Mouse (Mus musculus) frontal cortex, adult (tissue): ENCODE results near the gene Shc2.

Source experiments
- ATAC-seq: cut with Nextera tagmentation; 2 replicates; pipeline ENCODE4 v1.9.2; 2017; ENCODE audit warnings: mild to moderate bottlenecking, moderate library complexity, mixed read lengths; ENCODE audit not compliant: low TSS enrichment

Gene Shc2

GRCm38 (mm10) chr10:79637128-79638110 is at the start of gene Shc2:
Gene Shc2 (minus strand): TSS chr10:79637918.
- ATAC-seq, result peak; percentile 53

GRCm38 (mm10) chr10:79687513-79687912 is 49.8 kb upstream of the Shc2 start:
- ATAC-seq, result no peak

GRCm38 (mm10) chr10:79686691-79687090 is 49.0 kb upstream of the Shc2 start:
- no peak for ATAC-seq

DNA sequence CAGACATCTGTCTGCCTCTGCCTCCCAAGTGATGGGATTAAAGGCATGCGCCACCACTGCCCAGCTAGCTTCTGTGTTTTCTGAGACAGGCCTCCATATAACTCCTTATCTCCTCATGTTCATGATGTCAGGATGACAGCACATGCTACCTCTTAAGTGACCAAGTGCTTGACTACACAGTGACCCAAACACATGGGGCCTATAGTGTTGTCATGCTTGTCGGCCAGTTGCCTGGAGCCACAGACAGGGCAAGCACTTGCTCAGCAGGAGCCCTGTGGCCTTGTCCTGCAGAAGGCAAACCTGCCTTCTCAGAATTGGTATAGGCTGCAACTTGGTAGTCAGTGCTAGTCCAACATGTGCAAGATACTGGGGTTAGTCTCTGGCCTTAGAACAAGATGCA is 48.5 kb upstream of the Shc2 start:
- ATAC-seq, result no peak

- no peak for ATAC-seq
These were observed 47.3 kb upstream of the Shc2 start for GRCm38 (mm10) chr10:79684770-79685600.

- no peak for ATAC-seq
These were observed 46.3 kb upstream of the Shc2 start for GRCm38 (mm10) chr10:79683726-79684640.

DNA sequence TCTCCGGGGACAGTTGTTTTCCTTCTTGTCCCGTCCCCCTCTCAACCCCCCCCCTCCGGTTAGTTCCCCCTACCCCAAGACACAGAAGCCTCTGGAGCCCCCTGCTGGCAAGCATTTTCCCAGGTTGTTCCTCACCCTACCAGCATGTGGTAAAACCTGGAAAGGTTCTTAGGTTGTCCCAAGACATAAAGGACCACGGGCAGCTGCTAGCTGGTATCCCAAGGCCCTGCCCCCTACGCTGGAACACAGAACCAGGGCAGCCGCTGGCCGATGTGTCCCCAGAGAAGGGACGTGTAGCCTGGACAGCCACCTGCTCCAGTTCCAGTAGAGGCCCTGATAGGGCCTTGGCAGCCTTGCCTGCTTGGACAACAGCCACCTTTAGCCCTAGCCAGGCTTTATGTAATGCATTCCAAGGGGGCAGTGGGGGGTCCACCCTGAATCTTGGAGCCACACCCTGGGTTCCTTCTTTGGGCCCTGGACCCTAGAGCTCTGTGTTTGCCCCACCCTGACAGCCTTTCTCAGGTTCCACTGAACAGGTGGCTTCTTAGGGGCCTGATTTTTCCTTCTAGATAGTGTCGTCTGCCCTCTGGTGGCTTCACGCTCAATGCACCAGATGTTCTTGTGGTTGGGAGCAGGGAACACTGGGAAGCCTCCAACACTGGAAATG is 45.3 kb upstream of the Shc2 start:
- ATAC-seq, result no peak

- ATAC-seq, result no peak
These were observed 44.8 kb upstream of the Shc2 start for GRCm38 (mm10) chr10:79682551-79682915.

GRCm38 (mm10) chr10:79681591-79682245 is 44.0 kb upstream of the Shc2 start, which contains the start of gene Cdc34:
Gene Cdc34 (plus strand): TSS chr10:79682195.
- peak; percentile 85 for ATAC-seq

GRCm38 (mm10) chr10:79680606-79681495 is 43.1 kb upstream of the Shc2 start:
- no peak for ATAC-seq

DNA sequence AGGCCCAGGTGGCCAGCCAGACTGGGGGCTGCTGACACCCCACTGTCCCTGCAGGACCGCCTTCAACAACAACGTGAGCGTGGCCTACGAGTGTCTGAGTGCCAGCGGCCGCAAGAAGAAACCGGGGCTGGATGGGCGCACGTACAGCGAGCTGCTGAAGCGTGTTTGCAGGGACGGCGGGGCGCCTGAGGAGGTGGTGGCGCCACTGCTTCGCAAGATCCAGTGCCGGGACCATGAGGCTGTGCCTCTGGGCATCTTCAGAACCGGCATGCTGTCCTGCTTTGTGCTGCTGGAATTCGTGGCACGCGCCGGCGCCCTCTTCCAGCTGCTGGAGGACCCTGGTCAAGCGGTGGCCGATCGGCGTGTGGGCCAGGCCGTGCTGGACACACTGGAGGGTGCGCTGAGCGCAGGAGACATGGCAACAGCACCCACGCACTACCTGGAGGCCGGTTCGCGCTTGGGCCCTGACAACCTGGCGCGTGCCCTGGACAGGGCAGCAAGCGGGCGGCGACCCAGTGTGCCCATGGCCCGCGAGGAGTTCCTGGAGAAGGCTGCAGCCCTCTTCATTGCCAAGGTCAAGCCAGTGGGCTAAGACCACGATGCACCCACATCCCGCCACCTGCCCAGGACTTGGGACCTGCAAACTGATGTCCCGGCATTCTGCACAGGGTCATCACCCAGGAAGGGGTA is 37.8 kb upstream of the Shc2 start:
- ATAC-seq, result no peak

- ATAC-seq, result no peak
These were observed 35.3 kb upstream of the Shc2 start for GRCm38 (mm10) chr10:79673054-79673453.

DNA sequence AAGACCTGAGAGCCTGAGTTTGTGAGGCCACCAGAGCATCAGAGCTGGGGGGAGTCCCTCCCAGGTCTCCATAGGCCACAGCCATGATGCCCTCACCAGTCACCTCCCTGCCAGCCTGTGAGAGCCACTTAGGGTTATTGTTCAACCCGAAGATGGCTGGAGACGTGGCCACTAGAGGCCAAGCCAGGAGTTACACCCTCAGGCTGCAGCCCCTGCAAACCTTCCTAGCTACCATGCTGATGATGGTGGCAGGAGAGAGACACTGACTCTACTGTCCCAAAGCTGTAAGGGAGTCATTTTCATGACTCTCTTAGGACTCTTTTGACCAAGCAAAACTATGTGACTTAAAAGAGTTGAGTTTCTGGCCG is 34.4 kb upstream of the Shc2 start:
- no peak for ATAC-seq

DNA sequence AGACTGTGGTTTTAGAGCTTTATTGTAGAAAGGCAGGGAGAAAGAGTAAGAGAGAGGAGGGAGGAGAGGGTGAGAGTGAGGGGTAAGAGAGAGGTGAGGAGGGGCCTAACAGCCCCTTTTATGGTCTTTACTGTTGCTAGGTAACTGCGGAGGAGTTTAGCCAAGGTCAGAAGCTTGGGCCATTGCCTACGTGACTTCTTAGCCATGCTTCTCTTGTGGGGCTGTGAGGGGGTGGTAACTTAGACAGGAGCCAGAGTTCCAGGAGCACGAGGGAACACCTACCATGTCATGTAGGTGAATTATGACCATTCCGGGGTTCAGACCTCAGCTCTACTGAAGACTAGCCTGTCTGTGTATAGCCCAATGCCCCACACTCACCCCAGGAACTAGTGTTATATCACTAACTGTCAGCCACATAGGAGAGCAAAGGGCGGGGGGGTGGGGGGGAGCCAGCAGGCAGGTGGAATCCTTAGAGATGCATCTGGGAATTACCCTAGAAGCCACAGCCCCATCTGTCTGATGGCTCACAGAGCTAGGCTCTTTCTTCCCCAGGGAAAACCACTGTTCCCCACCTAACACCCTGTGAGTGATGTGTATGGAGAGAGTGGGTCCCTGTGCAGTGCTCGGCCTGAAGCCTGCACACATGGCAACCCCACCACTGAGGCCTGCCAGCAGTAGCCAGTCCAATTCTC is 33.8 kb upstream of the Shc2 start:
- ATAC-seq, result no peak

GRCm38 (mm10) chr10:79670071-79670888 is 32.6 kb upstream of the Shc2 start:
- peak; percentile 5; the same call in 1 of the 2 replicates for ATAC-seq

- ATAC-seq, result peak; percentile 54
These were observed 31.9 kb upstream of the Shc2 start for GRCm38 (mm10) chr10:79669576-79670057.
